Mouse (Mus musculus): ENCODE results near the gene Sds.

Sds gene

DNA sequence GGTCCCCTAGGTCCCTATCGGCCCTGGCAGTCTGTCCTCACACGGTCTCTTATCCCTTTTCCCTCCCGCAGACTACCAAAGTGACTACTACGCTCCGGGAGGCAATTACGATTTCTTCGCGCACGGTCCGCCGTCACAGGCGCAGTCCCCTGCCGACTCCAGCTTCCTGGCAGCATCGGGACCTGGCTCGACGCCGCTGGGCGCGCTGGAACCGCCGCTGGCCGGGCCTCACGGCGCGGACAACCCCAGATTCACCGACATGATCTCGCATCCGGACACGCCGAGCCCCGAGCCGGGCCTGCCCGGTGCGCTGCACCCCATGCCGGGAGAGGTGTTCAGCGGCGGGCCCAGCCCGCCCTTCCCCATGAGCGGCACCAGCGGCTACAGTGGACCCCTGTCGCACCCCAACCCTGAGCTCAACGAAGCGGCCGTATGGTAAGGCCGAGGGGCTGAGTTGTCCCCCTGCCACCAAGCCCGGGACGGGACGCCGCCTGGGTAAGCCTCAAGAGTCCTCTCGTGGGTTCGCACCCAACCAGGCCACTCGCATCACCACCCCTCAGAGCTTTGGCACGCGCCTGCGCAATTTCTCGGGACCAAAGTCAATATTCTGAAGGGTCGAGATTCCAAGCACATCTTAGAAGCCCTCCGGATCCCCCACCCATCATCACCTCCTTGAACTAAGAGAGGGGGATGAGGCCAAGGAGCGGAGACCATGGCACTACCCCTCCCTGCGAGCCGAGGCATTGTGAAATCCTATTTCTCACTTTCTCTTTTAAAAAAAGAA lies 36.2 kb upstream of the Sds start:
- DNase-seq (ENCODE audit: low spot score in 2 of 2) = no peak

GRCm38 (mm10) chr5:120440733-120441132 lies 35.6 kb upstream of the Sds start:
- DNase-seq (ENCODE audit: low spot score in 2 of 2) = peak; percentile 82 to 86

GRCm38 (mm10) chr5:120447305-120447704 lies 29.0 kb upstream of the Sds start:
- DNase-seq (ENCODE audit: low spot score in 2 of 2) = no peak

DNA sequence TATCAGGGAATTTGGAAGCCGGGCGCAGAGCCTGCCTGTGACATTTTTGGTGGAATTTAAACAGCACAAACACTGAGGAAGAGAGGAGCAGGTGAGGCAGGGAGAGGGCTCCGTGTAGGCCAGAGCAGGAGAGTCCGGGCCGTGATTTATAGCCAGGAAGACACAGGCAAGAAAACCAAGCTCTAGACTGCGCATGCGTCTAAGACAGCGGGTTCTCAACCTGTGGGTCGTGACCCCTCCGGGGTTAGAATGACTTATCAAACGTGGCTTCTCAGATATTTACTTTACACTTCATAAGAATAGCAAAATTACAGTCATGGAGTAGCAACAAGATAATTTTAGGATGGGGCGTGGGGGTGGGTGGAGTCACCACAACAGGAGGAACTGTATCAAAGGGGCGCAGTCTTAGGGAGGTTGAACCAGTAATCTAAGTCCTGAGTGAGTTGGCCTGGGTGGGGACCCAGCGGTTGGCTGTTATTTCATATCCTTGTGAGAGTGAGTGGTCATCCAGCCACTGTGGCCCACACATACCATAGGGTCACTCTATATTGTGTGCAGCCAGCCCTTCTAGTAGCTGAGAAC lies 21.5 kb upstream of the Sds start:
- no peak for DNase-seq (ENCODE audit: low spot score in 2 of 2)

- no peak for DNase-seq (ENCODE audit: low spot score in 2 of 2)
These were observed 20.1 kb upstream of the Sds start for GRCm38 (mm10) chr5:120456253-120456652.

DNA sequence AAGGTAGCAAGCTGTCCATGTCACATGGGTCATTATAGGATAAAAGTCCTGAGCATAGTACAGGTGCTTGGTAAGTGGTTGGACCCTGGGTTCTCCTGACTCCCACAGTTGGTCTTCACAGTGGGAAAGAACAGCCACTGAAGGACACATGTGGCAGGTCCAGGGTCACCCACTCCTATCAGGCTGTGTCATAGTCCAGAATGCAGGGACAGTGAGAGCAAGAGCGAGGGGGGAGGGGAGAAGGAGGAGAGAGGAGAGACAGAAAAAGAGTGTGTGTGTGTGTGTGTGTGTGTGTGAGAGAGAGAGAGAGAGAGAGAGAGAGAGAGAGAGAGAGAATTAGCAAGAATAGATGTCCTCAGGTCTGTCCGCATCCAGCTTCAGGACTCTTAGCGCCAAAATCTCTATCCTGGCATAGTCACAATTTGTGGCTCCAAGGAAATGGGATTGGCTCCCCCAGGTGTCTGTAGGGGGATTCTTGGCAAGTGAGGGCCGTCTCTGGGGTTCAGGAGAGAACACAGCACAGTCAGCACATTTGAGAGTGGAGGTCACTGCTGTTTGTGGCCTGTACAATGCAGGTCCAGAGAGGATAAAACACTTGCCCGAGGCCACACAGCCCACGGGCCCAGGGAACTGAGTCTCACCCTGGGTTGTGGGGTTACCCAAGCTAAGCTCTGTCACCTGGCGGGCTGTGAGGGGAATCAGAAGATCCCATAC lies 19.3 kb upstream of the Sds start:
- no peak for DNase-seq (ENCODE audit: low spot score in 2 of 2)

DNA sequence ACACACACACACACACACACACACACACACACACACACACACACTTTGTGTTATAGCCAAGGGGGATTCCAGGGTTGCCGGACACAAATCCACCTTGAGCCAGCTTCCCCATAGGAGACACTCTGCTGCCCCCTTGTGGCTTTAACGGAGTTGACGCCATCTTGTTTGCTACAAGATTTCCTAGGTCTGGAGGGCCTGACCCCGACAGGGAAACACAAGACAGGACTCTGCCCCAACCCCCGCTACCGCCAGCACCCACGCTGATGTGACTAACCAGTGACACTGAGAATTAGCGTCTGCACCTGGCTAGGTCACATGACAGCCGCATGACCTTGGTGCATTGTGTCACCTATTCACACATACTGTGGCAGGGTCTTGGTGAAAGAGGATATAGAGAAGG lies 18.7 kb upstream of the Sds start:
- peak in 1 of 2 experiments; percentile 35 for DNase-seq (ENCODE audit: low spot score in 2 of 2)

DNA sequence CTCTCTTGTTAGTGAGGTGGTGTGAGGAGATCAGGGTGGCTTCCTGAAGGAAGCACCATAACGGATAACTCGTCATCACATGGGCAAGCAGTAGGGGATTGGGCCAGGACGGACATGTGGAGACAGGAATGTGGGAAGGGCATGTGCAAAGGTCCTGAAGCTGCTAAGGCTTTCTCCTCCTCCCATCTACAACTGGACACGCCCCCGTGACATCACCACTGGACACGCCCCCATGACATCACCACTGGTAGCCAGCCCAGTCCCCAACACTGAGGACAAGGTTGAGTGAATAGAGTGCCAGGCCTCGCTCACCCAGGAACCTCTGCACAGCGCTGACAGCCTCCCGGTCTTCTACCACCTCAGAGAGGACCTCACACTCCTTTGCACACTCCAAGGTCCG lies 17.2 kb upstream of the Sds start:
- DNase-seq (ENCODE audit: low spot score in 2 of 2) = no peak

GRCm38 (mm10) chr5:120461902-120462301 lies 14.4 kb upstream of the Sds start:
- no peak for DNase-seq (ENCODE audit: low spot score in 2 of 2)

- DNase-seq (ENCODE audit: low spot score in 2 of 2) = no peak
These were observed 12.0 kb upstream of the Sds start for GRCm38 (mm10) chr5:120464321-120464720.

DNA sequence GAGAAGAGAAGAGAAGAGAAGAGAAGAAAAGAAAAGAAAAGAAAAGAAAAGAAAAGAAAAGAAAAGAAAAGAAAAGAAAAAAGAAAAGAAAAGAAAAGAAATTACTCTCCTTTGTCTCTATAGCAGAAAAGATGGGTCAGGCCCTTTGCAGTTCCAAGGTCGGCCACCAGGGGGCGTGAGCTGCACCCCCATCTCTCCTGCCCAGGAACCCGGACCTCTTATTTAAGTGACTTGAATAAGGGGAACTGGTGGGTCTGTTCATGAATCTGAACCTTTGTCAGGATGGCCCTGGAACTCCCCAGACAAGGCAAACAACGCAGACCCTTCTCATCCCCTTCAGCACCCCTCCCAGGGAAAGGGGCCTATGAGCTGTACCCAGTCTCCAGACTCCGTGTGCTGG lies 11.3 kb upstream of the Sds start:
- DNase-seq (ENCODE audit: low spot score in 2 of 2) = peak in 1 of 2 experiments; percentile 18

GRCm38 (mm10) chr5:120465860-120466259 lies 10.5 kb upstream of the Sds start:
- peak; percentile 30 to 64 for DNase-seq (ENCODE audit: low spot score in 2 of 2)

- DNase-seq (ENCODE audit: low spot score in 2 of 2) = peak in 1 of 2 experiments; percentile 22
These were observed 9.3 kb upstream of the Sds start for GRCm38 (mm10) chr5:120467026-120467425.

DNA sequence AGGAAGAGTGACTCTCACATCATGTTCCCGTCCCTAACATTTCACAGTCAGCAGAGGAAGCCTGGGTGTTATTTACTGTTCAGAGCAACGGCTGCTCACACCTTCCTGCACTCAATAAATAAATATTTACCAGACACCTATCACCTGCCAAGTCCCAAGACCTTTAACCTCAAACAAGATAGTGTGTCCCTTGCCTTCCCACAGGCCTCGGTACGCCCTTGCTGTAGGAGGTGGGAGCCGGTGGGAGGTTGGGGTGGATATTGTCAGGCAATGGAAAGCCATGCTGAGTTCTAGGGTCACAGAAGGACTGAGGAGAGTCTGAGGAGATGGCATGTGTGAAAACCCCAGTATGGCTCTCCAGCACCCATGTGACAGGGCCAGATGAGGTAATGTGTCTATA lies 8.0 kb upstream of the Sds start:
- no peak for DNase-seq (ENCODE audit: low spot score in 2 of 2)

DNA sequence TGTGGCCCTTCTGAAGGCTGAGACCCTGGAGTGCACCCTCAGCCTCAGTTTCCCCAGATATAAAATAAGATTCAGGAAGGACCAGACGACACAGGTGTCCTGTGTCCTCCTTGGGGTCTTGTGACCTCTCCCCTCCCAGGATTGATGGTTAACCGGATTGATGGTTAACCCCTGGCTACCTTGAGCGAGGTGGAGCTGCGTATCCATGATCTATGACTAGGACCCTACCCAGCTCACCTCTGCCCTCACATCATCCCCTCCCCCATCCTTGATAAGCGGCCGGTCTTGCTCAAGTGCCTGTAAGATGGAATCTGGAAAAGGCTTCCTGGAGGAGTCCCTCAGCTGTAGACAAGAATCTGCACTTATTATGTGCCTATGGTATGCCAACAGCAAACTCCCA lies 7.5 kb upstream of the Sds start:
- no peak for DNase-seq (ENCODE audit: low spot score in 2 of 2)

GRCm38 (mm10) chr5:120471538-120471937 lies 4.8 kb upstream of the Sds start:
- DNase-seq (ENCODE audit: low spot score in 2 of 2) = no peak

- no peak for DNase-seq (ENCODE audit: low spot score in 2 of 2)
These were observed 3.6 kb upstream of the Sds start, which contains the start of gene Sdsl for GRCm38 (mm10) chr5:120472770-120473169. Sdsl (minus strand) TSS chr5:120472810.

DNA sequence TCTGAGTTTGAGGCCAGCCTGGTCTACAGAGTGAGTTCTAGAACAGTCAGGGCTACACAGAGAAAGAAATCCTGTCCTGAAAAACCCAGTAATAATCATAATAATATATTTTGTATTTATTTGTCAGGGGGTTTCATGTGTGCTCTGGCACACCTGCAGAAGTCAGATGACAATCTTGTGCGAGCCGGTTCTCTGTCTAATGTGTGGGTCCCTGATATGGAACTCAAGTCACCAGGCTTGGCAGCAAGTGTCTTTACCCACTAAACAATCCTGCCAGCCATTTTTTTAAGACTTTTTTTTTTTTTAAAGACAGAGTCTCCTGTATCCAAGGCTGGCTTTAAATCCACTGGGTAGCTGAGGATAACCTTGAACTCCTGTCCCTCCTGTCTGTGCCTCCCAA lies 3.0 kb upstream of the Sds start:
- DNase-seq (ENCODE audit: low spot score in 2 of 2) = no peak

- no peak for DNase-seq (ENCODE audit: low spot score in 2 of 2)
These were observed 465 bp upstream of the Sds start for GRCm38 (mm10) chr5:120475861-120476260.

- DNase-seq (ENCODE audit: low spot score in 2 of 2) = no peak
These were observed 1.7 kb downstream of the Sds start for GRCm38 (mm10) chr5:120477993-120478392.

DNA sequence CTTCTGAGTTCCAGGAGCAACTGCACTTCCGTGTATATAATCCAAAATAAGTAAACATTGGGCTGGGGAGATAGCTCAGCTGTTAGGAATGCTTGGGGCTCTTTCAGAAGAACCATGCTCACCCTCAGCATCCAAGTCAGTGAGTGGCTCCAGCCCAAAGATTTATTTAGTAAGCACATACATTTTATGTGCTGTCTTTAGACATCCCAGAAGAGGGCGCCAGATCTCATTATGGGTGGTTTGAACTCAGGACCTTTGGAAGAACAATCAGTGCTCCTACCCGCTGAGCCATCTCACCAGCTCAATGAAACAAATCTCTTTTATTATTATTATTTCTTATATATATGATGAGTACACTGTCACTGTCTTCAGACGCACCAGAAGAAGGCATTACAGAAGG lies 3.2 kb downstream of the Sds start:
- DNase-seq (ENCODE audit: low spot score in 2 of 2) = no peak

DNA sequence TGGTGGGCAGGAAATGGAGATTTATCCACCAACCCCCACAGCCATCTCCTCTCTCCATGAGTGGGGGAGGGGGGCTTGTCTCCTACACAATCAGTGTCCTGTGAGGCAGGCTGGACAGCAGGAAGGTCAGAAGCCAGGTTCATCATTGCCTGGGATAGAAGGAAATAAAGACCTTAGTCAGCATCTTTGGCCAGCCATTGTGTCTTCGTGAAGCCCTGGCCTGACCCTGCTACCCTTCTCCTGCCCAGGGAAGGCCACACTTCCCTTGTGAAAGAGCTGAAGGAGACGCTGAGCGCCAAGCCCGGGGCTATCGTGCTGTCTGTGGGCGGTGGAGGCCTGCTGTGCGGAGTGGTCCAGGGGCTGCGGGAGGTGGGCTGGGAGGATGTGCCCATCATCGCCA lies 4.9 kb downstream of the Sds start:
- DNase-seq (ENCODE audit: low spot score in 2 of 2) = no peak

GRCm38 (mm10) chr5:120483399-120483798 lies 7.1 kb downstream of the Sds start:
- DNase-seq (ENCODE audit: low spot score in 2 of 2) = no peak
